Mouse (Mus musculus) urinary bladder, postnatal 14 days (tissue): ENCODE data around the gene Ankrd24.
A peak's percentile ranks its signal among the peaks of the same experiment; 100 is the strongest.

Experiments used
- DNase-seq: peaks from one replicate; pipeline ENCODE4 v3.0.0; 2021; ENCODE audit warnings: low spot score

The Ankrd24 gene

GRCm38 (mm10) chr10:81628390-81628789 is at the start of gene Ankrd24:
Gene Ankrd24 (plus strand): TSS chr10:81628540.
- no peak for DNase-seq

GRCm38 (mm10) chr10:81579967-81580366 is 48.4 kb upstream of the Ankrd24 start:
- no peak for DNase-seq

GRCm38 (mm10) chr10:81580441-81581070 is 47.8 kb upstream of the Ankrd24 start:
- no peak for DNase-seq

- DNase-seq = no peak
These were observed 45.0 kb upstream of the Ankrd24 start for GRCm38 (mm10) chr10:81583347-81583746.

GRCm38 (mm10) chr10:81588739-81589138 is 39.6 kb upstream of the Ankrd24 start:
- no peak for DNase-seq

- no peak for DNase-seq
These were observed 36.5 kb upstream of the Ankrd24 start for GRCm38 (mm10) chr10:81591846-81592245.

GRCm38 (mm10) chr10:81592631-81593030 is 35.7 kb upstream of the Ankrd24 start:
- no peak for DNase-seq

GRCm38 (mm10) chr10:81593223-81593622 is 35.1 kb upstream of the Ankrd24 start:
- DNase-seq = no peak

- DNase-seq = no peak
These were observed 34.4 kb upstream of the Ankrd24 start for GRCm38 (mm10) chr10:81593935-81594334.

- DNase-seq = no peak
These were observed 32.7 kb upstream of the Ankrd24 start for GRCm38 (mm10) chr10:81595599-81595998.

- peak; percentile 37 for DNase-seq
These were observed 31.7 kb upstream of the Ankrd24 start for GRCm38 (mm10) chr10:81596611-81597010.

- peak; percentile 42 for DNase-seq
These were observed 31.0 kb upstream of the Ankrd24 start for GRCm38 (mm10) chr10:81597137-81597950.

GRCm38 (mm10) chr10:81598342-81598741 is 30.0 kb upstream of the Ankrd24 start:
- DNase-seq = no peak

GRCm38 (mm10) chr10:81598871-81599270 is 29.5 kb upstream of the Ankrd24 start:
- no peak for DNase-seq

- no peak for DNase-seq
These were observed 28.7 kb upstream of the Ankrd24 start for GRCm38 (mm10) chr10:81599630-81600029.

GRCm38 (mm10) chr10:81600096-81600495 is 28.2 kb upstream of the Ankrd24 start:
- no peak for DNase-seq

- peak; percentile 97 for DNase-seq
These were observed 27.6 kb upstream of the Ankrd24 start, which contains the start of gene Tle6 for GRCm38 (mm10) chr10:81600738-81601203. Gene Tle6 (minus strand): TSS chr10:81601073.

- DNase-seq = no peak
These were observed 26.9 kb upstream of the Ankrd24 start for GRCm38 (mm10) chr10:81601396-81601905.

- DNase-seq = no peak
These were observed 25.6 kb upstream of the Ankrd24 start for GRCm38 (mm10) chr10:81602741-81603151.

- DNase-seq = no peak
These were observed 24.0 kb upstream of the Ankrd24 start for GRCm38 (mm10) chr10:81604019-81604967.

GRCm38 (mm10) chr10:81604968-81605665 is 23.2 kb upstream of the Ankrd24 start:
- DNase-seq = peak; percentile 91
